Mouse (Mus musculus): Measurements from ENCODE around the gene Fbxo17.

The Fbxo17 gene

DNA sequence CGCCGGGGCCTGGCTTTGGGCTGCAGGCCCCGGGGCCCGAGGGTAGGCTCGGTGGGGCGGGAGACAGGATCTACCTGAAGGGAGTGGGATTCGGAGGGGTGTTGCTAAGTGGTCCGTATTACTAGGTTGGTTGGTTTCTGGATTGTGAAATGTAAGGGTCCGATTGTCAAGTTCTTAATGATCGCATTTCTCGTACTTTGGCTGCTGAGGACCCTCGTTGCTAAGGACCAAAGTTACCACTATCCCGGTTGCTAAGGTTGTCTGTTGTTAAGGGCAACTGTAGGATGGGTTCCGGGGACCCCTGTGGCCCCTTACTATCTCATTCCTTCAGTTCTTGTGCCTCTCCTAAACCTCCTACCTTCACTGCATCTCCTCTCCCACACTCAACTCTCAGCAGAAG, 50.3 kb downstream of the Fbxo17 start:
- DNase-seq (ENCODE audit: extremely low spot score, low spot score), result no peak

DNA sequence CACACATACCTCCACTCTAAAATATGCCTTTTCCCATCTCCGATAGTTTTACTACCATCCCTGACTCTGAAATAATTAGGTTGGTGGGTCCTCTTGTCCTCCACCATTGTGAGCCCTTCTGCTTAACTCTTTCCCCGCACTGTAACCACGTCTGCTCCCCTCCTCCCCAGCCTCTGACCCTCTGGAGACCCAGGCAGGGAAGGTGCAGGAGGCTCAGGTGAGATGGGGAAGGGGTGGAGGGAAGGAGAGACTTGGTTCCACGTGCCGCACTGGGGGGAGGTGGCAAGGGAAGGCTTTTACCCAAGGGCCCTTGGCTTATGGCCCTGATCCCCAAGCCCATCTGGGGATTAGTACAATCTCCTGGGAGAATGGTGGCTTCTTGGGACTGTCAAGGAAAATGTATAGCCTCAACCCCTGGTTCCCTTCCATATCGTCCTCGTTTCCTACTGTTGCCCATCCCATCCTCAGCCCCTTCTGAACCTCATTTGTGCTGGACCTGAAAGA, 50.9 kb downstream of the Fbxo17 start, which contains the start of gene Nfkbib:
TSS of gene Nfkbib (minus strand) at position 51 of the 504 bp plus-strand sequence.
- no peak for DNase-seq (ENCODE audit: extremely low spot score, low spot score)

DNA sequence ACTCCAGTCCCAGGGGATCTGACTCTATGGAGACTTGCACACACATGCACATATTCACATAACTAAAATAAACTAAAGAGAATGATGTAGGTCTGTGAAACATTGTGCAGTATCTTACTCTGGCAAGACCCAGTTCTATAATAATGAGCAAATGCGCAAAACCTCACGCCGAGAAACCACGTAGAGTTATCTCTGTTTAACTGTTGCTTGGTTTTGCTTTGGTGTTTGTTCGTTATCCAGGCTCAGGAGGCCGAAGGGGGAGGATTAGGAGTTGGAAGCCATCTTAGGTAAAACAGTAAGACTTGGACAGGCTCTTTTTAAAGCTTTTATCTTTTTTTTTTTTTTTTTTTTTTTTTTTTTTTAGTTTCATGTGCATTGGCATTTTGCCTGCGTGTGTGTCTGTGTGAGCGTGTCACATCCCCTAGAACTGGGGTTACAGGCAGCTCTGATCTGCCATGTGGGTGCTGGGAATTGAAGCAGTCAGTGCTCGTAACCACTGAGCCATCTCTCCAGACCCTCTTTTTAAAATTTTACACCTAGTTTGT, 52.9 kb downstream of the Fbxo17 start:
- no peak for DNase-seq (ENCODE audit: extremely low spot score, low spot score)

DNA sequence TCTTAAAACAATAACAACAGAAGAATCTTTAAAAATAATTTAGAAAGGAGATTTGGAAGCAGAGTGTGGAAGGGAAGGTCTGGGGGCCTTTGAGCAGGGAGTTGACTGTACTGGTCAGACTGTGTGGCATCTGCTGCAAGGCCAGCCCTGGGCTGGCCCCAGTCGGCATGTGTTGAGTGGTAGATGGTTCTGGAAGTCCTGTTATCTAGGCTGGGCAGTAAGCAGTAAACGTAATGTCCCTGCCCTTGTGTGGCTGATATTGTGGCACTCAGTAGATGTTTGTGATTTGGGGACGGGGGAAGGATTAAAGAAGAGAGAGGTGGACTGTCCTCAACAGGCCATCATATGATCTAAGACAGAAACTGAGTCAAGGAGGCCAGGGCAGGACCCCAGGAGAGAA, 53.7 kb downstream of the Fbxo17 start:
- DNase-seq (ENCODE audit: extremely low spot score, low spot score), result no peak

DNA sequence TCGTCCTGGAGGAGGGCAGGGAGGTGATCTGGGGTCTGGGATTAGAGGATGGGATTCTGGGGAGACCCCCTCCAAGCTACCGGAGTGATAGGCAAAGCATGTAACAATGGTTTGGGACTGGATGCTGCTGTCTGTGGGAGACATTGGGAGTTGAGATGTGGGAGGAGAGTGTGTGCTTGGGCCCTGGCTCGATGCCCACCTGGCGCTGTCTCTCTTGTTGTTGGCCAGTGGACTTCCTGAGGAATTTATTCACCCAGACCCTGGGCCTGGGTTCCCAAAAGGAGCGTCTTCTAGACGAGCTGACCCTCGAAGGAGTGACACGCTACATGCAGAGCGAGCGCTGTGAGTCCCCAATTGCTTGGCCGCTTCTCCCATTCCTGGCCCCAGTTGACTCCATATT, 55.3 kb downstream of the Fbxo17 start:
- DNase-seq (ENCODE audit: extremely low spot score, low spot score), result no peak

DNA sequence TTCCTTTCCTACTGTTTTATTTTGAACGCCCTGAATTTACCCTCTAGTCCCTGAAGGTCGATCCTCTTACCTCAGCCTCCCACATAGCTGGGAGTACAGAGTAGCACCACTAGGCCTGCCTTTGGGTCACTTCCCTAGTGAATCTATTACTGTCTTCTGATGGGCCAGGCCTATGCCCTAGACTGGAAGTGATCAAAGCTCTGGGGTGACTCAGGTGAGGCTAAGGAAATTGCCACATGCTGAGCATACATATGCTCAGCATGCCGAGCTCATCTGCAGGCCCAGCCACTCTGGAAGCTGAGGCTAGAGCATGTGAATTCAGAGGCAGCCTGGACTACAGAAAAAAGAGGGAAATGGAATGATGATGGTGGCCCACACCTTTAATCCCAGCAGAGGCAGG, 56.6 kb downstream of the Fbxo17 start:
- DNase-seq (ENCODE audit: extremely low spot score, low spot score), result no peak

DNA sequence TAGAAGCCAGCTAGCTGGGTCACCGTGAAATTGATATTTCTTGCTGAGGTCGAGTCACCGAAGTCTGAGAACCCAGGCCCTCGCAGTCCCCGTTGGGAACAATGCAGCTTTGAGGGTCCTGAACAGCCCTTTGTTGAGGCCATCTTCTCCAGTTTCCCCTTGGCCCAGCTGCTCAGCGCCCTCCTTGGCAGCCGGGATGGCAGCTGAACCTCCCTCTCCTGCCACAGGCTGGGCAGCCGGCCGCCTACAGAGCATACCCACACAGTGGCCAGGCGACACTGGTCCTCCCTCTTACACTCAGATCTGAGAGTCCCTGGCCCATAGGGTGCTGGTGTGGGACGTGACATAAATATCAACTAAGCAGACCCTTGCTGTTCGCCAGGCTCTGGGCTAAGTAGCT, 57.6 kb downstream of the Fbxo17 start:
- DNase-seq (ENCODE audit: extremely low spot score, low spot score), result no peak

DNA sequence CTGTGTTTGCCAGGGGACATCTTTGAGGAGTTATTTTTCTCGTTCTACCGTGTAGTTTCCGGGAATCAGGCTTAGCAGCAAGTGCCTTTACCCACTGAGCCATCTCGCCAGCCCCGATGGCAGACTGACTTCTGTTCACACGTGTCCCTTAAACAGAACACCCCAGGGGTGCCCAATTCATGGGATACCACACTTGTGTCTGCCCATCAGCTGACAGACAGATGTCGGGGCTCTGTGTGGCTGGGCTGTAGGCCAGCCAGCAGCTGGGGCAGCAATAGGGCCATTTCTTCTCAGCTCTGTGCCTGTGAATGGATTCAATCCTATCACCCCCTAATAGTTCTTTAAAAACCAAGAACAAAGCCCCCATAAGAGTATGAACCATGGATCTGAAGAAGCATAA, 58.5 kb downstream of the Fbxo17 start:
- no peak for DNase-seq (ENCODE audit: extremely low spot score, low spot score)

DNA sequence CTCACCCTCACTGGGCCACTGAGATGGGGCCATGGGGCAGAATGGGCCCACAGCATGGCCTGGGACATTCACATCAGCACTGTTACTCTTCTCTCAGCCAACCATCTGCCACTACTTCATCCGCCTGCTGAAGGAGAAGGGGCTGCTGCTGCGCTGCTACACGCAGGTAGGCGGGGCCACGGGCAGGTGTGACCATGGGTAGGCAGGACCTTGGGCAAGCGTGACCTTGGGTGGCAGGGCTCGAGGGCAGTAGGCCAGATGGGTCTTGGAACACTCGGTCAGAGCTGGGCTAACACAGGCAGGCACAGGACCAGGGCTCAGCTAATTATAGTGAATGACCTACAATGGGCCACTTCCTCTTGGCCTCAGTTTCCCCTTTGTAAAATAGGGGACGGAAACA, 62.2 kb downstream of the Fbxo17 start:
- DNase-seq (ENCODE audit: extremely low spot score, low spot score), result no peak

DNA sequence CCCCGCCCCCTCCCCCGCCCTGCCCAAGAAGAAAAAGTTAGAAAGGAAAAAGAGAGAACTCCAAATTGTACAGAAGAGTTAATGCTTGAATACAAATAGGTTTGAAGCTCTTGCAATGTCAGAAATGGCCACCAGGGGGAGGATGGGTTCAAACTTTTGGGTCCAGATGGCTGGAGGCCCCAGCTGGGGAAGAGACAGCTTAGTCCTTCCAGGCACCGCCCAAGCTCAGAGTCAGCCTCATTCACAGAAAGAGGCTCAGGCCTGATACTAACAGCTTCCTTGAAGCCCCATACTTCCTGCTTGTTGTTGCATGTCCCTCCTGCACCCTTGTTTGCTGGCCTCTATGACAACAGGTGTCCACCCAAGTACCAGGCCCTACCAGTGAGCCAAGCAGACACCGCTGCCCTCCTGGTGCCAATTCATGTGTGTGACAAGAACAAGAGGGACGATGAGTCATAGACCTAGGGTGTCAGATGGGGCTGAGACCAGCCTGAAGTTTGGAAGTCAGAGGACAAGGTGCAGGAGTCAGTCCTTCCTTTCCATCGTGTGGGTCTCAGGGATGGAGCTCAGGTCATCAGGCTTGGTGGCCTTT, 63.6 kb downstream of the Fbxo17 start:
- DNase-seq (ENCODE audit: extremely low spot score, low spot score), result peak; percentile 86

DNA sequence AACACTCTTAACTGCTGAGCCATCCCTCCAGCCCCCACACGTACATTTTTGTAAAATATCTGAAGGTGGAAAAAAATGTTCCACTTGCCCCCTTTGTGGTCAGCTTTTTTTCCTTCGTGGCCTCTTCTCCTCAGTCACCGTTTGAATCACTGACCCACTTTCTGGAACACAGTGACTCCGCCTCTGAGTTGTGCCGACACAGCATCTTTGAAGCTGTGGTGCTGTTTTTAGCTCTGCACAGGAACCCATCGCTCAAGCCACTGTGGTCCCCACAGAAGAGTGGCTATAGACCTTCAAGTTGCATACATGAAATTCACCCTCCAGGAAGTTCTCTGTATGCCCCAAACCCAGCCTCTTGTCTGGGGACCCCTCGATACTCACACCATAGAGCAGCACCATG, 64.3 kb downstream of the Fbxo17 start:
- DNase-seq (ENCODE audit: extremely low spot score, low spot score), result no peak

DNA sequence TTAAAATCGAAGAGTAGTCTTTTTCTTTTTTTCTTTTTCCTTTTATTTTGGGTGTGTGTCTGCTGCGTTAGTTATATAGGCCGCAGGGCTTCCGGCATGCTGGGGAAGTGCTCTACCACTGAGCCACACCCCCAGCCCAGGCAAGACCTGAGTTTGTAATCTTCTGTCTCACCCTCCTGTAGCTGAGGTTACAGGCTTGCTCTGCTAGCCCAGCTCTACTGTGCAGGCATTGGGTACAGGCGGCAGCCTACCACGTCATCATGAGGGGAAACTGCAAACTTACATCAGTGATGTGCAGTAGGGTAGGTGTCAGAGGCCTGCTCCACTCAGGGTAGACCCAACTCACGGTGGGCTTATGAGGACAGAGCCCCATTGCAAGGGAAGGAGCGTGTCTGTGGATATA, 64.7 kb downstream of the Fbxo17 start:
- DNase-seq (ENCODE audit: extremely low spot score, low spot score), result no peak

DNA sequence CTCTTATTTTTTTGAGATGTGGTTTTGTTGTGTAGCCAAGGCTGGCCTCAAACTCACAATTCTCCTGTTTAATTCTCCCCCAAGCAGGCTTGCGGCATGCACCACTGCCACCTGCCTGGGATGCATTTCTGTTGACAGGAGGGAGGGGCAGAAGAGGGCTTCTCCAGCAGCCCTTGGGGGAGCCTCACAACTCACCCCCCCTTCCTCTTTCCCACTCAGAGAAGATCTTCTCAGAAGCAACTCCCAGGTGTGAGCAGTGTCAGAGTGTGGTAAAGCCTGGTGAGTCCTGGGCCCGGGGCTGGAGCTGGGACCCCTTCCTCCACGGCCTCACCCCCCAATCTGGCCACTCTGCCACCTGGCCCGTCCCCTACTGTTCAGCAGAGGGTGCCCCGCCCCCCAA, 68.6 kb downstream of the Fbxo17 start:
- DNase-seq (ENCODE audit: extremely low spot score, low spot score), result no peak

Measured in neural tube, embryonic 10.5 days (tissue).